Mouse (Mus musculus) retina, embryonic 14.5 days (tissue): Measurements from ENCODE around the gene Ywhah.
"Not testable (repeated sequence)": the region's sequence is repeated elsewhere in the genome, so short reads cannot be mapped to it uniquely, and the experiment has no call there.

Experiments
- DNase-seq: peaks from one replicate; pipeline ENCODE4 v3.0.0-alpha.2; 2015; ENCODE audit warnings: low spot score

Gene Ywhah

GRCm38 (mm10) chr5:33011132-33012106 lies 7.2 kb upstream of the Ywhah start:
- DNase-seq: peak; percentile 70

GRCm38 (mm10) chr5:33014096-33014495 lies 4.5 kb upstream of the Ywhah start:
- DNase-seq: no peak

GRCm38 (mm10) chr5:33015579-33015978 lies 3.0 kb upstream of the Ywhah start:
- no peak for DNase-seq

- no peak for DNase-seq
Observed at GRCm38 (mm10) chr5:33018189-33018560, 441 bp upstream of the Ywhah start.

GRCm38 (mm10) chr5:33019426-33019821 lies 808 bp downstream of the Ywhah start:
- DNase-seq: no peak

- DNase-seq: no peak
Observed at GRCm38 (mm10) chr5:33021622-33022021, 3.0 kb downstream of the Ywhah start.

GRCm38 (mm10) chr5:33023337-33023736 lies 4.7 kb downstream of the Ywhah start:
- no peak for DNase-seq

GRCm38 (mm10) chr5:33024474-33024873 lies 5.9 kb downstream of the Ywhah start:
- DNase-seq: no peak

GRCm38 (mm10) chr5:33028656-33029055 lies 10.0 kb downstream of the Ywhah start:
- DNase-seq: no peak

- DNase-seq: no peak
Observed at GRCm38 (mm10) chr5:33030425-33031175, 12.0 kb downstream of the Ywhah start.

- DNase-seq: no peak
Observed at GRCm38 (mm10) chr5:33032036-33032773, 13.6 kb downstream of the Ywhah start.

- DNase-seq: peak; percentile 93
Observed at GRCm38 (mm10) chr5:33033121-33033520, 14.5 kb downstream of the Ywhah start.

- DNase-seq: not testable (repeated sequence)
Observed at GRCm38 (mm10) chr5:33033633-33034032, 15.0 kb downstream of the Ywhah start.

- peak; percentile 28 for DNase-seq
Observed at GRCm38 (mm10) chr5:33034100-33034499, 15.5 kb downstream of the Ywhah start.

- DNase-seq: no peak
Observed at GRCm38 (mm10) chr5:33034916-33035315, 16.3 kb downstream of the Ywhah start.

- no peak for DNase-seq
Observed at GRCm38 (mm10) chr5:33038656-33039509, 20.3 kb downstream of the Ywhah start.

- DNase-seq: peak; percentile 88
Observed at GRCm38 (mm10) chr5:33039510-33039911, 20.9 kb downstream of the Ywhah start.

GRCm38 (mm10) chr5:33040735-33041134 lies 22.1 kb downstream of the Ywhah start:
- not testable (repeated sequence) for DNase-seq

GRCm38 (mm10) chr5:33043397-33043796 lies 24.8 kb downstream of the Ywhah start:
- no peak for DNase-seq

GRCm38 (mm10) chr5:33044636-33045315 lies 26.2 kb downstream of the Ywhah start:
- no peak for DNase-seq

- DNase-seq: no peak
Observed at GRCm38 (mm10) chr5:33045316-33045705, 26.7 kb downstream of the Ywhah start.
